Mouse (Mus musculus) neural tube, postnatal 0 days (tissue): Measurements from ENCODE around the gene Pofut1. TPM values are rescaled to one million over a fixed set of nuclear protein-coding genes. Genes with fewer than 3 reads are reported as not detected.

Experiments
- polyA plus RNA-seq: library from polyadenylated mRNA; unstranded; fragments of >200 nt; fragmentation: Nextera tagmentation; extraction: Ambion mirVana; gene quantifications from 2 replicates; pipeline ENCODE4 v1.2.1, GENCODE M21; 2015

Pofut1 gene
- 4.2 and 4.6 TPM in 2 replicates for polyA plus RNA-seq

GRCm38 (mm10) chr2:153241250-153242014 lies at the start of gene Pofut1, which contains the start of gene Plagl2:
TSS of gene Pofut1 (plus strand) at chr2:153241533.
TSS of gene Plagl2 (minus strand) at chr2:153241426.

GRCm38 (mm10) chr2:153224946-153225594 lies 16.3 kb upstream of the Pofut1 start, which contains the start of gene Tspyl3:
TSS of gene Tspyl3 (minus strand) at chr2:153225441.

GRCm38 (mm10) chr2:153290938-153291928 lies 49.9 kb downstream of the Pofut1 start, which contains the start of gene Kif3b:
TSS of gene Kif3b (plus strand) at chr2:153291413.

Other genes starting within 250 kb of the Pofut1 start
- 232 and 240 TPM in 2 replicates for gene Pdrg1, start 226.1 kb upstream of the Pofut1 start, polyA plus RNA-seq
- gene Xkr7, start 209.7 kb upstream of the Pofut1 start, polyA plus RNA-seq = 1.2 and 1.6 TPM in 2 replicates
- gene Ccm2l, start 175.6 kb upstream of the Pofut1 start, polyA plus RNA-seq = 1.4 and 2.3 TPM in 2 replicates
- 6.4 and 6.8 TPM in 2 replicates for gene Hck, start 133.1 kb upstream of the Pofut1 start, polyA plus RNA-seq
- 70.4 and 79.2 TPM in 2 replicates for gene Tm9sf4, start 80.2 kb upstream of the Pofut1 start, polyA plus RNA-seq
- 36.7 and 37.9 TPM in 2 replicates for gene Tspyl3, start 16.1 kb upstream of the Pofut1 start, polyA plus RNA-seq
- 2.4 and 3.2 TPM in 2 replicates for gene Plagl2, start 107 bp upstream of the Pofut1 start, polyA plus RNA-seq
- 15.7 and 18.5 TPM in 2 replicates for gene Kif3b, start 49.9 kb downstream of the Pofut1 start, polyA plus RNA-seq
- gene Asxl1, start 104.3 kb downstream of the Pofut1 start, polyA plus RNA-seq = 12.0 and 12.6 TPM in 2 replicates